Mouse (Mus musculus) stomach, postnatal 0 days (tissue): ENCODE data around the gene Mdga1.

Experiments
- CTCF ChIP-seq: IDR thresholded peaks from 2 replicates; pipeline ENCODE4 v1.5.1; 2016; ENCODE audit warnings: antibody characterized with exemption, low read depth, mild to moderate bottlenecking, moderate library complexity
- EP300 ChIP-seq: optimal IDR thresholded peaks from 2 replicates; pipeline ENCODE3; 2016; ENCODE audit warnings: antibody characterized with exemption

DNA sequence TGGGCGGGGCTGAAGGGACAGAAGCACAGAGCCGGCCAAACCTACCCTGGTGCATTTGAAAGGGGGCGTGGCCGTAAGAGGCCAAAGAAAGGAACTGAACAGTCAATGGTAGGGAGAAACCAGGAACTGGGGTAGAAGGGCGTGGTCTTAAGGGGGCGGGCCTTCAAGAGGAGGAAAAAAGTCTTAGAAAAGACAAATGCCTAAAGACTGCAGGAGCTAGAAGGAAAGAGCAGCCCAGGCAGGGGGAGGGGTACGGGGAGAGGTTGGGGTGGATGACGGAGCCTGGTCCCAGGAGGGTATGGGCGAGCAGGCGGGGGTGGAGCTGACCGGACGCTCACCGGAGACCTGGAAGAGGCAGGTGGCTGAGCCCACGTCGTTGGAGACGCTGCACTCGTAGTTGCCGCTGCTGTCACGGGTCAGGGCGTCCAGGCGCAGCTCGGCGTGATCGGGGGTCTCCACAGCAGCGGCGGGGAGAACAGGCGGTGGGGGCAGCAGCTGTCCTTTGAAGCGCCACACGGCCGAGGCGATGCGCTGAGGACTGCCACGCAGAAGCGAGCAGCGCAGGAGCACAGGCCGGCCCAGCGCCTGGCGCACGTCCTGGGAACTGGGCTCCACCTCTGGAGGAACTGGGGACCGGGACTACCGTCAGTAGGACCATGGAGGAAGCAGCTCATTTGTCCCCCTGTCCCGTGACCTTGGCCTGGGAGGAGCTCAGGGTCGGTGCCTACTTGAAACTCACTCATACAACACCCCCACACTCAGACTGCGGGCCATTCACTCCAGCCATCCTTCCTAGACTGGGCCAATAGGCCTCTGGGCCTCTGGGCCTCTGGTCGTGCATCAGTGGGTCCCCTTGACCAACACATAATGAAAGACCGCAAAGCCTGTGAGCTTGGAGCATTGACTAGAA, 127.9 kb downstream of the Mdga1 start:
- TF ChIP-seq CTCF (no peak), EP300 (no peak)
